12 mouse cellular contexts compared by ENCODE assay signal in genomic region chr10:96374293-96375069, GRCm38 (mm10).
DNase-seq lines count a peak whose midpoint lies in the region; ATAC-seq and TF ChIP-seq lines count a peak whose summit lies in the region.
"Had no signal": no experiment of that assay in that cellular context is flagged by ENCODE, and none has a peak within 500 bp of the region (broad histone marks: within the 10 kb centered on the region; RNA-seq: fewer than 3 reads in every experiment).

No protein-coding gene starts in this region.

- H3K4me2 ChIP-seq in lung, postnatal 0 days (replicated peaks; ENCODE audit: low read depth, low read length) = no peak overlapping the region
- H3K4me2 ChIP-seq: heart, embryonic 13.5 days; lung, embryonic 15.5 days had no signal

- ATAC-seq in lung, postnatal 0 days = no peak
- peak; percentile 42 for ATAC-seq in megakaryocyte-erythroid progenitor cell, adult 5-6 weeks (replicated peaks; ENCODE audit: low FRiP score, low TSS enrichment, poor library complexity, severe bottlenecking)
- no peak for ATAC-seq in erythroid progenitor cell, adult 5-6 weeks (replicated peaks; ENCODE audit: low FRiP score, poor library complexity, severe bottlenecking)

- no peak overlapping the region for H3K9ac ChIP-seq in lung, postnatal 0 days (replicated peaks; ENCODE audit: low read depth)
- H3K9ac ChIP-seq: heart, embryonic 13.5 days; lung, embryonic 15.5 days had no signal

- H3K4me3 ChIP-seq in lung, postnatal 0 days (ENCODE audit: low read depth, low read length) = no peak overlapping the region
- no peak overlapping the region for H3K4me3 ChIP-seq in lung, adult 2 months (replicated peaks; ENCODE audit: extremely low read depth, low read depth, low read length)
- H3K4me3 ChIP-seq: heart, embryonic 13.5 days; lung, embryonic 15.5 days had no signal

- no peaks in the 10 kb centered on the region for H3K36me3 ChIP-seq in lung, postnatal 0 days (ENCODE audit: insufficient read depth, low read length)
- H3K36me3 ChIP-seq: heart, embryonic 13.5 days; lung, embryonic 15.5 days had no signal

- TF ChIP-seq EP300 in lung, postnatal 0 days (IDR thresholded peaks at IDR 0.05) = no peak

- no peaks in the 10 kb centered on the region for H3K9me3 ChIP-seq in lung, postnatal 0 days (ENCODE audit: low read length)
- H3K9me3 ChIP-seq: heart, embryonic 13.5 days; lung, embryonic 15.5 days had no signal

- TF ChIP-seq CTCF in lung, postnatal 0 days (IDR thresholded peaks at IDR 0.05) = no peak
- no peak for TF ChIP-seq CTCF in lung, adult 2 months (IDR thresholded peaks at IDR 0.05; ENCODE audit: insufficient read depth, low read length)

- WGBS in lung, postnatal 0 days = 84% methylated on average over 12 of the region's 12 CpGs
- WGBS in lung, adult 2 months = 80% methylated on average over 12 of the region's 12 CpGs

- H3K4me1 ChIP-seq in lung, postnatal 0 days (ENCODE audit: insufficient read depth, low read depth, low read length) = peaks cover 3% of the 10 kb centered on the region; the same call in 1 of the 2 replicates
- peaks cover 5% of the 10 kb centered on the region for H3K4me1 ChIP-seq in lung, adult 2 months (ENCODE audit: control insufficient read depth, insufficient read depth, low read length)

- no peaks in the 10 kb centered on the region for H3K27me3 ChIP-seq in lung, postnatal 0 days (replicated peaks; ENCODE audit: insufficient read depth, low read length)
- H3K27me3 ChIP-seq: heart, embryonic 13.5 days; lung, embryonic 15.5 days had no signal

- no peak for TF ChIP-seq POLR2A in lung, adult 2 months (IDR thresholded peaks at IDR 0.05; ENCODE audit: borderline replicate concordance, extremely low read depth, low read depth, low read length)

- H3K27ac ChIP-seq in lung, postnatal 0 days (ENCODE audit: low read length) = no peak overlapping the region
- H3K27ac ChIP-seq: heart, embryonic 13.5 days; lung, embryonic 15.5 days had no signal

- peak; percentile 49 for DNase-seq in lung, postnatal 0 days (ENCODE audit: low spot score)
- no peak for DNase-seq in lung, adult 2 months
- peak; percentile 23 for DNase-seq in brain, adult 2 months (ENCODE audit: low read depth, low spot score)
- DNase-seq in thymus, postnatal 14 days = peak; percentile 54
- DNase-seq in cerebellum, postnatal 25 days = no peak
- DNase-seq in adrenal gland, adult 8-10 months = no peak
- DNase-seq: cerebellum, postnatal 10 days; kidney, postnatal 14 days had no signal

Comparison
In these comparisons a context has a peak if more than half of its experiments do, and no peak if none do; other contexts are left out.
1. DNase-seq: peak in lung, postnatal 0 days (single experiment), brain, adult 2 months (single experiment) and thymus, postnatal 14 days (single experiment); none in lung, adult 2 months (single experiment), cerebellum, postnatal 25 days (0 of 2) and adrenal gland, adult 8-10 months (single experiment).